Mouse (Mus musculus): ENCODE measurements at regions not wholly inside any gene's neighbourhood (a gene's known extent, or its start where the extent isn't known, plus 50 kb on each side); places are given as distances from the start of the nearest gene placed in this dataset.

DNA sequence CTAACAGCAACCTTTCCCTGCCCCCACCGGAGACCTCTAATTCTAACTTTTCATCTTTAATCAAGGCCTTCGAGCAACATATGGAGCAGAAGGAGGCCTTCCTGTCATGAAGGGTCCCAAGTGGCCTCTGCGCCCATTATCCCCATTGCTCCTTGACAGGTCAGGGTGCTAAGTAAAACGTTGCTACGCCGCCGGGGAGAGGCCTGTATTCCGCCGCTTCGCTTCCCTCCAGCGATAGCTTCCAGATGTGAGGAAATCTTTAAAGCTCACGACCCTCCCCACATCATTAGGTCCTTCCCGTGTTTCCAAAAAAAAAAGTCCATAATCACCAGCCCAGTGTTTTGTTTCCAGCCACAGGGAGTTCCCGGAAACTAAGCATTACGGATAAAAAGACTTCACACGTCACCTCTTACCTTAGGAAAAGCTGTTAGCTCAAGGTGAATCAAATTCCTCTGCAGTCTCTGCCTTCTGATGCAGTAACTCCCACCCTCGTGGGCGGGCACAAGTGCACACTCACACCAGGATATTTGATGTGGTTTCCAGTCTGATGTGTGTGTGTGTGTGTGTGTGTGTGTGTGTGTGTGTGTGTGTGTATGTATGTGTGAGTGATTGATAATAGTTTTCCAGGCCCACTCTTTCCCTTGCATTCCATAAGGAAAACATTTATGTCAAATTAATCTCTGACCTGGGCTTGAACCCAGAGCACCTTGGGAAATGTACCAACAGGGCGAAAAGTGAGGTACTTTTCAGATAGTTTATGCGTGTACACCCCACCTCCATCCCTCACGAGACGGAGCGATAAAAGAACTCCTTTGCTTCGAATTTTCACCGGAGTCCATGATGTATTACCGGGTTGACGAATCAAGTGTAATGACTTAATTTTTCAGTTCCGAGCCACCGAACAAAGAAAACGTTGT, 107.5 kb downstream of the Gm45692 start:
- no peak for ATAC-seq (replicated peaks; ENCODE audit: low FRiP score, low TSS enrichment, poor library complexity, severe bottlenecking)

DNA sequence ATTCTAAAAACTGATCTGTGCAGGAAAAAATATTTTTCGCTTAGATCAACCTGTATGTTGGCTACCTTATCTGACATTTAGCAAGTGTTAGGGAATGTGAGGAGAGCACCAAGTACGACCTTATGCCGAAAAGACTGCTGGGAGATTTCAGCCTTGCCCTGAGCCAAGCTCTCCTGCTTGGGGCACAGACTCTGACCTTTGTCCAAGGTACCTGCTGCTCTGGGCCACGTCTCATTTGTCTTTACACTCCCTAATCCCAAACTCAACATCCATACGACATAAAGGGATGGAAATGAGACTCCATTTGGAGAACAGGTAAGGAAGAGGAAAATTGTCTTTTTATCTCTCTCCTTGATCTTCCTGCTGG, 108.2 kb downstream of the Gm45692 start:
- ATAC-seq (replicated peaks; ENCODE audit: low FRiP score, low TSS enrichment, poor library complexity, severe bottlenecking): no peak

DNA sequence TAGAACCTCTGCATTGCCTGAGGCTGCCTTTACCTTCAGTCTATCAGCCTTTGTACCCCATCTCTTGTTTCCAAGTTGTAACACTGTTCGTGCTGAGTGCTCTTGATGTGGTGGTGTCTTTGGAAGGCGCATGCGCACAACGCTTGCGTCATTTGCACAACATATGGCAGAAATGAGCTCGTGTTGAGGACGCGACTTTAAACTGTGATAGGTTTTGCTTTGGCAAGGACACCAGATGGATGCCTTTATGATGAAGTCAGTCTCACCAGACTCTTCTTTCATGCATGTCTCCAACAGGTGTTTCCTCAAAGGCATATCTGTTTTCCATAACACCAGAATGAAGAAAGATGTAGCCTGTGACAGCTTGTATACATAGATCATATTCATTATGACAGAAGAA, 110.2 kb downstream of the Gm45692 start:
- no peak for ATAC-seq (replicated peaks; ENCODE audit: low FRiP score, low TSS enrichment, poor library complexity, severe bottlenecking)

DNA sequence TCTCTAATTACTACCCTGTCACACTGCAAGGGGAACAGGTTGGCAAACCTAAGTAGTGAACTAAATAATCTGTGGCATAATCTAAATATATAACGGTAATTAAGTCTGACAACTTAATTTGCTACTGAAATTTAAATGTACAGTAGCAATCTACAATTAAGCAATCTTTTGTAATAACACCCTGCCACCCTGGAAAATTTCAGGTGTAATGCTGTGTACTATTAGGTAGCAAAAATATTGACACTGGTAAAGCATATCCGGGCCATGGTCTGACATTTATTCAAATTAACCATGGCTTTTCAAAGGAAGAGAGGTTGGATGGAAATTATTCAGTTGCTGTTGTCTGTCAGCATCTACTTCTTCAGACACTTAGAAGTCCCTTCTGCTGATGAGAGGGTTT, 119.7 kb downstream of the Gm45692 start:
- ATAC-seq (replicated peaks; ENCODE audit: low FRiP score, low TSS enrichment, poor library complexity, severe bottlenecking): no peak

DNA sequence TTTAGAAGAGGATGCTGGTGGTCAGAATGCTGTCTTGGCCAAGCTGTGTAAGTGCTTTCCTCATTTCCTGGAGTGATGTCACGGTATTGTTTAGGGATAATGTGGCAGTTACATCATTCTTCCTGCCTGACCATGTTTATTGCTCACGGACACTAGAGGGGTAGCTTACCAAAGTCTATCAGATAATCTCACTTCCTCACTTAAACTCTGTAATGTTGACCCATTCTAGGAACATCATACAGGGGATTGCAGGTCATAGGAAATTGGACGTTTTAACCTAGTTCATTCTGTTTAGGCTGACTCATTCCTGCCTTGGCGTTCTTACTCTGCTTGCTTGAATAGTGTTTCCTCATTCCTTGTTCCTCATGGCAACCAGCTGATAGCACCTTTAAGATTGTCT, 120.3 kb downstream of the Gm45692 start:
- no peak for ATAC-seq (replicated peaks; ENCODE audit: low FRiP score, low TSS enrichment, poor library complexity, severe bottlenecking)

DNA sequence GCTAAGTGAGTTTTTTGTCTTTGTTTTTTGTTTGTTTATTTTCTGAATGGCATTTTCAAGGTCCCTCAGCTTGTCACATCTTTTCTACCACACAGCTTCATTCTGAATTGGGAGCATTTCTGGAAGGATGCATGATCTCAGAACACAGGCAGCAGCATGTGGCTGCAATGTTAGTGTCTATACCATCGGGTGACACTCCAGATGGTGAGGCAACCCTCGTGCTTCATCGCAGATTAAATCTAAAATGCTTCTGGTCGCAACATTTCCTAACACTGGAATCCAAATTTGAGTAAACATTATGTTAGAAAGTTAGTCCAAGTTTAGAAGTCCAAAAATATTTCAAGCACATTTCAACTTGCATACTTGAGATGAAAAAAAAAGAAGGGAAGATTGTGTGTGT, 124.4 kb downstream of the Gm45692 start:
- no peak for ATAC-seq (replicated peaks; ENCODE audit: low FRiP score, low TSS enrichment, poor library complexity, severe bottlenecking)

DNA sequence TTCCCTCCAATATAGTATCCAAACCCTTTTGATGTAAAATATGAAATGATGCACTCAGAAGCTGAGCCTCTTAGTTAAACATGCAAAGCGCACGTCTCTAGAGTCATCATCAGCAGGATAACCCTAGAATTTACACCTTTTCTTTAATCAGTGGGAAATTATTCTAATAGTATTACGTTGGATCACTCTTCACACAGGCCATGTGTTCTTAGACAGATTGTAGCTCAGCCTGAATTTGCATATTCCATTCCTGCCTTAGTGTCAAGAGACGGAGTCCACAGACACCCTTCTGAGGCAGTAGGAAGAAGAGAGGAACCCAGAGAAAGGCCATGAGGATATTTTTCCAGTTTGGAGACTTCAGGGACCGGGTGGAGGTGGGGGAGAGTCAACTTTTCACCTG, 125.0 kb downstream of the Gm45692 start:
- ATAC-seq (replicated peaks; ENCODE audit: low FRiP score, low TSS enrichment, poor library complexity, severe bottlenecking): no peak

DNA sequence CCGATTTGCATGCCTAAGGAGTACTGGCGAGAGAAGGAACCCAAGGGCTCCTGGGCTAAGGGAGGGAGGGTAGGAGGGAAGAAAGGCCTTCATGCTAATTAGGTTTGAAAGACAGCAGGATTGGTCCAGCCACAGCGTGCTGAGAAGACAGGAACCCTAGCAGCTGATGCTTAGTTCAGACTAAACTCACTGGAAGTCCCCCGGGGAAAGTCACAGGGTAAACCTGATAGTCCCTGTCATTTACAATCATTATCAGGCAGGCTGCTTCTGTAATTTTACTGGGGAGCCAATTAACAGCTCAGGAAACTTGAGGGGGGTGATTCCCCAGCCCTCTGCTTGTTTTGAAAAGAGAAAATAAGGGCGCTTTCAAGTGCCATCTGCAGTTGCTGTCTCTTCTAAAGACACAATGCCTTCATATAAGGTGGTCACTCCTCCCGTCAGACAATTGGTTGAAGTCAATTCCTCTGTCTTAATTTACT, 135.9 kb downstream of the Gm45692 start:
- ATAC-seq (replicated peaks; ENCODE audit: low FRiP score, low TSS enrichment, poor library complexity, severe bottlenecking): no peak

DNA sequence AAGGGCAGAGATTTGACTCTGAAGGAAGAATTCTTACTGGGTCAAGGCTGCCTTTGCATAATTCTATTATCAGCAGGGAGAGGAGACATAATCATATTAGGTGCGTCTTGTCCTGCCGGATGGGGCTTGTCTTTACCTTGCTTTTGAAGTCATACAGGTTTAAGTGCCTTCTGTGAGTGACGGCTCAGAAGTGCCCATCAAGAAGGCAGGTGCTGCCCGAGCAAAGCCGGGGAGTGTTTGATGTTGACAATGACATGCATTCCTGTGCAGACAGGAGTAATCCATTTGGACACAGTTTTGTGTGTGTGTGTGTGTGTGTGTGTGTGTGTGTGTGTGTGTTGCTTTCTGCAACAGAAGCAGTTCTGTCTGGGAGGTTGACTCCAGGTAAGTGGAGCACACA, 141.0 kb downstream of the Gm45692 start:
- ATAC-seq (replicated peaks; ENCODE audit: low FRiP score, low TSS enrichment, poor library complexity, severe bottlenecking): no peak

DNA sequence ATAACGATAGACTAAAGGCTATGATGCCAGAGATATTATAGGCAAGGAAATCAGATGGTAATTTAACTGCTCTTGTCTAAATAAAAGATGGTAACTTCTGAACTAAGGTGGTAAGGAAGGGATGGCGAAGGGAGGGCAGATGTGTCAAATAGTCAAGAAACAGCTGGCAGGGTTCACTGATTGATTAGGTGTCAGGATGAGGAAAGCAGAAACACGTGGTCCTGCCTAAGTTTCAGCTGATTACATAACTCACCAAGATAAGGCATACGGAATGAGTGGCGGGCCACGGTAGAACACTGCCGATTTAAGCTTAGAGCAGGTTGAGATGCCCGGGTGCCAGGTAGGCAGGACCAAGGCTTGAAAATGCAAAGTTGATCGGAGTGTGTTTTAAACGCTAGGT, 143.2 kb downstream of the Gm45692 start:
- ATAC-seq (replicated peaks; ENCODE audit: low FRiP score, low TSS enrichment, poor library complexity, severe bottlenecking): no peak

DNA sequence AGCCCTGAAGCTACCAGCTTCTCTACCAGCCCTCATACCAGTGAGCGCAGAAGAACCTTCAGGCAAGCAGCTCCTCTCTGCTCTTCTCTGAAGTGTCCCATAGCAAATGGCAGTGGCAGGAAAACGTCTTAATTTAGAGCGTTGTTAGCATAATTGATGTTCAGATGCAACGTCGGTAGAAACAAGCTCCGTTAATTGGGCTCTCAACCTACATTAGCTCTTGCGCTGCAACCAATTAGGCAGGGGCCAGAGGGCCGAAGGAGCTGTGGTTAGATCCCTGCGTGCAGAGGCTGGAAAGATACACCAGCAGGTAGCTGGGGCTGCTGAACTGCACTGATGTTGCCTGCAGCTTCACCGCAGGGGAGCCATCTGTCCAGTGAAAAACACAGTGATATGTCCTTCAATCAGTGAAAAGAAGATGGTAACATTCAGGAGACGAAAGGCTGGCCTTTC, 145.6 kb downstream of the Gm45692 start:
- ATAC-seq (replicated peaks; ENCODE audit: low FRiP score, low TSS enrichment, poor library complexity, severe bottlenecking): no peak

DNA sequence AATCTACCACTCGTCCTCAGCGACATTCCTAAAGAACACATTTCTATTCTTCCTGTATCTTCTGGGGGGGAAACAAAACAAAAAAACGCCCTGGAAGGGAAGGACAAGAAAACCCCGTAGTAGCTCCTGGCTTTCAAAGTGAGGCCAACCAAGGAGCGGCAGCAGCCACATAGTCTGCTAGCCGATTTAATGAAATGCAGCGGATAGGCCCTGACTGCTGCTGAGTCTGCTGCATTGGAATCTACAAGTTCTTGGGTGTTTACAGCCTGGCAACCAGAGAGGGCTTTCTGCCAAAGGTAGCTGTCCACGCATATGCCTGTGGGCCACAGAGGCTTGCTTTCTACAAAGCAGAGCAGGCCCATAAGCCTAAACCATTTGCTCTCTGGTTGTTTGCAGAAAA, 146.0 kb downstream of the Gm45692 start:
- ATAC-seq (replicated peaks; ENCODE audit: low FRiP score, low TSS enrichment, poor library complexity, severe bottlenecking): no peak

DNA sequence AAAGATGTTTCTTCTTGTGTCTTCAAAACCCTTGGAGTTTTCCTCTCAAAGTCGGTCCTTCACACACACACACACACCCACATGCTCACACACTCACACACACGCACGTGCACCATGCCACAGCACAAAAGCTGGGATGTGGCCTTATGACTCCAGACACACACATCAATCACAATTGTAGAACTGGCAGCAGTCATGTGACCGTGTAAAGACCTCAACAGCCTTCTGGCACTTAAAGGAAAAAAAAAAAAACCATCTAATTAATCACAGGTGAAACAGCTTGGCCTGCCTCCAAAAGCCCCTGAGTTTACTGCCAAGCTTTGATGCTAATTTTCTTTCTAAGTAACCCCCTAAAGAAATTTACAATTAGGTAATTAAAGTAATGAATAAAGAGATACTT, 147.1 kb downstream of the Gm45692 start:
- ATAC-seq (replicated peaks; ENCODE audit: low FRiP score, low TSS enrichment, poor library complexity, severe bottlenecking): no peak

DNA sequence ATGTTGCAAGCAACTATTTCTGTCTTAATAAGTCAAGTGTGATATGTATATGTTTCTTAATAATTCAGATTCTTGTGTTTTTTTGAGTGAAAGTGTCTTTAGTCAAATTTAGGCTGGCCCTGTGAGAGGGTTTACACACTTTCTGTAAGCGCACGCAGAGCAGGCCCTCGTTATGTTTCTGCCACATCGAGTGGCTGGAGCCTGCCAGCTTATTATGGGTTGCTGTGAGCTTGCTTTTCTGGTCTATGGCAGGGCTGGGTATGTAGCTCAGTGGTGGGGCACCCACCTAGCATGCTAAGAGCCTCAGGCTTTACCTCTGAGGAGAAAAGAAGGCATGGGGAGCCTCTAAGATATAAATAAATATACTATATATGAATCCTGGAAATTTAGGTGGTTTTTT, 148.2 kb downstream of the Gm45692 start:
- ATAC-seq (replicated peaks; ENCODE audit: low FRiP score, low TSS enrichment, poor library complexity, severe bottlenecking): no peak

DNA sequence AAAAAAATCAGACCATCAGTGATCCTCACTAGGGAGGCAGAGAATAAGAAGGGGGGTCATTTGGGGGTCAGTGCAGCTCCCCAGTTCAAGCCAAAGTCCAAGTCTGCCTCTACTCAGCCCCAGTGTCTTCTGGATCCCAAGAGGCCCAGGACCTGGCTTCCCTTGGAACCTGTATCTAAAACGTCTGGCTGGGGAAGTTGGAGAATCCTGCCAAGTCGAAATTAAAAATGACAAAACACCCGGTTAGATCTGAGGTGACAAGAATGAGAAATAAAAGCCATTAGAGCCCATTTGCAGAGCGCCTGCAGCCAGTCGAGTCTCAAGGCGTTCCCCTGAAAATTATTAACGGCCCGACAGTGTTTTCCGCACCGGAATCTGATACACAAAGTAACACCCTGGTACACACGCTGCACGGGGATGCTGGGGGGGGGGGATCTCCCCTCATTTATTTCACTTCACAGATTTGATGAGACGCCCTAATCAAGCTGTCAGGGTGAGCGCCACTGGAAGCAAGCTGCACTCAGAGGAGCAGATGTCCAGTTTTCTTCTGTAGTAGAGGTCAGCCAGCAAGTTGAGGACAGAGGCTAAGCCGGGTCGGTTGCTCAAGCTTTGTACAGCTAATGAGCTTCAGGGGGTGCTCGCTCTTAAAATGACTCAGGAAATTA, 149.5 kb downstream of the Gm45692 start:
- ATAC-seq (replicated peaks; ENCODE audit: low FRiP score, low TSS enrichment, poor library complexity, severe bottlenecking): no peak

DNA sequence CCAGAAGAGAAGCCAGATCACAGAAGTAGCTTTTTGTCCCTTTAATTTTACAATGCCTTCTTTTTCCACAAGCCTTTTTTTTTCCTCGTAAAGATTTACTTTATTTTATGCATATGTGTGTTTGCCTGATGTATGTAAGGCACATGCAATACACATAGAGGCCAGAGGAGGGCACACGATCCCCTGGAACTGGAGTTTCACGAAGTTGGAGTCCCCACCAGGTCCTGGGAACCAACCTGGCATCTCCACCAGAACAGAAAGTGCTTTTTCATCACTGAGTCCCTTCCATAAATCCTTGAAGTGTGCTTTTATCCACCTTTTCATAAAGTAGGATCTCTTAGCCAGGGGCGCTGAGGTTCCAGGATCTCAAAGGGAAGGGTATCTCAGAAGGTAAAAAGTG, 152.8 kb downstream of the Gm45692 start:
- ATAC-seq (replicated peaks; ENCODE audit: low FRiP score, low TSS enrichment, poor library complexity, severe bottlenecking): no peak

DNA sequence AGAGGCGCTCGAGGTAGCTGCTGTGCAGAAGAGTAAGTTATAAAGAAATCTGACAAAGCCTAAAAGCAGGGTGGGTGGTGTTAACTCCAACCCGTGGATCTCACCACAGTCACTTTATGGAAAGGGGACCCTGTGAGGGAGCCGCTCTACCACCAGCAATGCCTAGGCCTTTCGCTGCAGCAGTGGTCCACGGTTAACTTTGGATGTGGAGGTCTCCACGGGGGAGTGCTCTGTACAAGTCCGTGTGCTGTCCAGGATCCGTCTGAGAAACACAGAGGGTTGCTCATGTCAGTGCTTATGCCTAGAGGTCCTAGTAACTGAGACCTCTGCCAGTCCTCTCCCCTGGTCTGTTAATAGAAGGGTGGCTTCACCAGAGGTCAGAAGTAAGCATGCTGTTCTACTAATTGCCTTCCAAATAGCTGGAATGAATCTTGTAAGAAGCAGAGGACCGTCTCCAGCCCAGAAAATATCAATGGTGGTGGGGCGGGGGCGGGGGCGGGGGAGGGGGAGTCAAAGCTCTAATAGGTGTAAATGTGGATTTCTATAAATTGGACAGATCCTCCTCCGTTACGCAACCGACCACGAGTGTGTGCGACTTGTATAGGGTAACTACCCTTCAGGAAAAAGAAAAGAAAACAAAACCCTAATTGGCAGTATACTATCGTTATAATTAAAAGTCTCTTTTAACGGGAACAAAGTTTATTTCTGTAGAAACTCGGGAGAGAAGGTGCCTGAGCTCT, 153.5 kb downstream of the Gm45692 start:
- no peak for ATAC-seq (replicated peaks; ENCODE audit: low FRiP score, low TSS enrichment, poor library complexity, severe bottlenecking)

DNA sequence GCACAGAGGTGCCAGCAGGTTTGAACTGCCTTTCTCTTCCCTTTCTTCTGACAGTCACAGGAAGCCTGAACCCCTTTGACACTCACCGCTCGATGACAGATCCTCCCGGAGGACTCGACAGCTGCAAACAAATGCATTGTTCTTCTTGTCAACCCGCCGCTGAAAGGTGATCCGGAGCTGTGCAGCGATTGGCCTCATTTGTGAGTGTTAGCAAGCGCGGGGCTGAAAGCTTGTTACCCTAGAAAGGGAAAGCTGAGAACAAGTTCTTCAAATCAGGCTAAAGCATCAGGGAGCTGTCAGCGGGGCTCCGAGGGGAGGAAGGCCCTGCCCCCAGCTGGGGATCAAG, 154.1 kb downstream of the Gm45692 start:
- no peak for ATAC-seq (replicated peaks; ENCODE audit: low FRiP score, low TSS enrichment, poor library complexity, severe bottlenecking)

DNA sequence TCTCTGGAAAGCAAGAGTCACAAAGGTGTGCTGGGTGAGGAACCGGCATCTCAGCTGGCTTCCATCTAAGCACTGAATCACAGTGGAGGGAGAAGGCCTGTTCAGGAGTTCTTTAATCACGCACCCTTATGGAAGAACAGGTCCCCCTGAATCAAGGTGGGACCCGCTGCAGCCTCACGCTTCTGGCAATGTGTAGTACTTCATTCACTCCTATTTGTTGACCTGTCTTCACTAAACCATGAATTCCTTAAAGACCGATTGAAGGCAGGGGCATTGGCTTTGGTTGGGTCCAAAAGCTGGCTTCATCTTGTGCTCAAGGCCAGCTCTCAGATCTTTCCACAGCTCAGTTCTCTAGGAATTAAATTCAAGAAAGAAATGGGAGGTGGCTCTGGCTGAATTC, 154.5 kb downstream of the Gm45692 start:
- ATAC-seq (replicated peaks; ENCODE audit: low FRiP score, low TSS enrichment, poor library complexity, severe bottlenecking): no peak

DNA sequence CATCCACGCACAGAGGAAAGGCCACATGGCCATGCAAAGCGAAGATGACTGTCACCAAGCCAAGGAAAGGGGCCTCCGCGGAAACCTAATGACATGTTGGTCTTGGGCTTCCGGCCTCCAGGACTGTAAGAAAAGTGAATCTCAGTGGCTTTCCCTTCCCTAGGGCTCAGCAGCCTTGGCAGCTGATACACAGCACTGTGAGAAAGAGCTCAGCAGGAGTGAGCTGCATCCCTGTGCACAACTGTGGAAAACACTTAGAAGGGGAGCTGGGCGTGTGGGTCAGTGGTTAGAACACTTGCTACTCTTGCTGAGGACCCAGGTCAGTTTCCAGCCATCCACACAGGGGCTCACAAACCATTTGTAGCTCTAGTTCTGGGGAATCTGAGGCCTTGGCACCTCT, 155.1 kb downstream of the Gm45692 start:
- no peak for ATAC-seq (replicated peaks; ENCODE audit: low FRiP score, low TSS enrichment, poor library complexity, severe bottlenecking)
